Mouse (Mus musculus): ENCODE measurements around the gene Hcst. TPM values are rescaled to one million over a fixed set of nuclear protein-coding genes. Genes with fewer than 3 reads are reported as not detected.

The Hcst gene
- polyA plus RNA-seq, 1 experiment from 2014 or later: 0.95 TPM

GRCm38 (mm10) chr7:30402343-30402742 lies 17.3 kb downstream of the Hcst start:
- Histone ChIP-seq H3K36me3 (ENCODE audit: control insufficient read depth, insufficient read depth, low read length) (no peaks in the 10 kb centered on the region), H3K4me3 (ENCODE audit: low read length) (no peak overlapping the region), H3K9ac (ENCODE audit: low read depth, low read length) (no peak overlapping the region), H3K4me2 (ENCODE audit: low read length) (no peak overlapping the region), H3K4me1 (ENCODE audit: control insufficient read depth, insufficient read depth, low read depth, low read length) (no peaks in the 10 kb centered on the region), H3K27me3 (replicated peaks; ENCODE audit: control insufficient read depth, insufficient read depth, low read length) (no peaks in the 10 kb centered on the region), H3K27ac (ENCODE audit: low read depth, low read length) (no peak overlapping the region), H3K9me3 (ENCODE audit: control insufficient read depth, low read length) (no peaks in the 10 kb centered on the region)
- WGBS: 76% methylated on average over 4 of the region's 4 CpGs
- no peak for ATAC-seq

GRCm38 (mm10) chr7:30399671-30400070 lies 20.0 kb downstream of the Hcst start:
- Histone ChIP-seq H3K9ac (ENCODE audit: low read depth, low read length) (no peak overlapping the region), H3K9me3 (ENCODE audit: control insufficient read depth, low read length) (no peaks in the 10 kb centered on the region), H3K4me1 (ENCODE audit: control insufficient read depth, insufficient read depth, low read depth, low read length) (no peaks in the 10 kb centered on the region), H3K36me3 (ENCODE audit: control insufficient read depth, insufficient read depth, low read length) (no peaks in the 10 kb centered on the region), H3K4me3 (ENCODE audit: low read length) (no peak overlapping the region), H3K27ac (ENCODE audit: low read depth, low read length) (no peak overlapping the region), H3K27me3 (replicated peaks; ENCODE audit: control insufficient read depth, insufficient read depth, low read length) (no peaks in the 10 kb centered on the region), H3K4me2 (ENCODE audit: low read length) (no peak overlapping the region)
- ATAC-seq: no peak
- WGBS: 44% methylated on average over 7 of the region's 7 CpGs

- H3K27ac ChIP-seq (ENCODE audit: low read depth, low read length): no peak overlapping the region
- no peak overlapping the region for H3K4me2 ChIP-seq (ENCODE audit: low read length)
- no peaks in the 10 kb centered on the region for H3K9me3 ChIP-seq (ENCODE audit: control insufficient read depth, low read length)
- H3K36me3 ChIP-seq (ENCODE audit: control insufficient read depth, insufficient read depth, low read length): no peaks in the 10 kb centered on the region
- no peaks in the 10 kb centered on the region for H3K4me1 ChIP-seq (ENCODE audit: control insufficient read depth, insufficient read depth, low read depth, low read length)
- ATAC-seq: no peak
- no peaks in the 10 kb centered on the region for H3K27me3 ChIP-seq (replicated peaks; ENCODE audit: control insufficient read depth, insufficient read depth, low read length)
- H3K9ac ChIP-seq (ENCODE audit: low read depth, low read length): no peak overlapping the region
- H3K4me3 ChIP-seq (ENCODE audit: low read length): no peak overlapping the region
- 33% methylated on average over 2 of the region's 2 CpGs for WGBS
Measured at GRCm38 (mm10) chr7:30394871-30395270, 24.8 kb downstream of the Hcst start.

GRCm38 (mm10) chr7:30394379-30394778 lies 25.3 kb downstream of the Hcst start:
- H3K4me2 ChIP-seq (ENCODE audit: low read length): no peak overlapping the region
- H3K27me3 ChIP-seq (replicated peaks; ENCODE audit: control insufficient read depth, insufficient read depth, low read length): no peaks in the 10 kb centered on the region
- no peak overlapping the region for H3K9ac ChIP-seq (ENCODE audit: low read depth, low read length)
- no peaks in the 10 kb centered on the region for H3K9me3 ChIP-seq (ENCODE audit: control insufficient read depth, low read length)
- H3K36me3 ChIP-seq (ENCODE audit: control insufficient read depth, insufficient read depth, low read length): no peaks in the 10 kb centered on the region
- no peak overlapping the region for H3K27ac ChIP-seq (ENCODE audit: low read depth, low read length)
- WGBS: 53% methylated on average over 11 of the region's 11 CpGs
- no peak for ATAC-seq
- no peaks in the 10 kb centered on the region for H3K4me1 ChIP-seq (ENCODE audit: control insufficient read depth, insufficient read depth, low read depth, low read length)
- H3K4me3 ChIP-seq (ENCODE audit: low read length): no peak overlapping the region

- H3K27me3 ChIP-seq (replicated peaks; ENCODE audit: control insufficient read depth, insufficient read depth, low read length): no peaks in the 10 kb centered on the region
- no peak overlapping the region for H3K4me2 ChIP-seq (ENCODE audit: low read length)
- no peaks in the 10 kb centered on the region for H3K9me3 ChIP-seq (ENCODE audit: control insufficient read depth, low read length)
- no peak for ATAC-seq
- H3K4me1 ChIP-seq (ENCODE audit: control insufficient read depth, insufficient read depth, low read depth, low read length): no peaks in the 10 kb centered on the region
- 92% methylated on average over 4 of the region's 4 CpGs for WGBS
- H3K27ac ChIP-seq (ENCODE audit: low read depth, low read length): no peak overlapping the region
- H3K36me3 ChIP-seq (ENCODE audit: control insufficient read depth, insufficient read depth, low read length): no peaks in the 10 kb centered on the region
- no peak overlapping the region for H3K4me3 ChIP-seq (ENCODE audit: low read length)
- H3K9ac ChIP-seq (ENCODE audit: low read depth, low read length): no peak overlapping the region
Measured at GRCm38 (mm10) chr7:30393631-30394030, 26.0 kb downstream of the Hcst start.

GRCm38 (mm10) chr7:30392746-30393520 lies 26.7 kb downstream of the Hcst start:
- Histone ChIP-seq H3K27me3 (replicated peaks; ENCODE audit: control insufficient read depth, insufficient read depth, low read length) (no peaks in the 10 kb centered on the region), H3K9ac (ENCODE audit: low read depth, low read length) (no peak overlapping the region), H3K4me2 (ENCODE audit: low read length) (no peak overlapping the region), H3K36me3 (ENCODE audit: control insufficient read depth, insufficient read depth, low read length) (no peaks in the 10 kb centered on the region), H3K4me3 (ENCODE audit: low read length) (no peak overlapping the region), H3K27ac (ENCODE audit: low read depth, low read length) (no peak overlapping the region), H3K9me3 (ENCODE audit: control insufficient read depth, low read length) (no peaks in the 10 kb centered on the region), H3K4me1 (ENCODE audit: control insufficient read depth, insufficient read depth, low read depth, low read length) (no peaks in the 10 kb centered on the region)
- WGBS: 75% methylated on average over 4 of the region's 4 CpGs
- no peak for ATAC-seq

GRCm38 (mm10) chr7:30384106-30384505 lies 35.5 kb downstream of the Hcst start:
- 88% methylated on average over 9 of the region's 9 CpGs for WGBS
- Histone ChIP-seq H3K36me3 (ENCODE audit: control insufficient read depth, insufficient read depth, low read length) (no peaks in the 10 kb centered on the region), H3K4me3 (ENCODE audit: low read length) (no peak overlapping the region), H3K4me1 (ENCODE audit: control insufficient read depth, insufficient read depth, low read depth, low read length) (no peaks in the 10 kb centered on the region), H3K27me3 (replicated peaks; ENCODE audit: control insufficient read depth, insufficient read depth, low read length) (no peaks in the 10 kb centered on the region; the same call in 1 of the 2 replicates), H3K9ac (ENCODE audit: low read depth, low read length) (no peak overlapping the region), H3K27ac (ENCODE audit: low read depth, low read length) (no peak overlapping the region), H3K4me2 (ENCODE audit: low read length) (no peak overlapping the region), H3K9me3 (ENCODE audit: control insufficient read depth, low read length) (no peaks in the 10 kb centered on the region)
- no peak for ATAC-seq

GRCm38 (mm10) chr7:30380061-30380460 lies 39.6 kb downstream of the Hcst start:
- H3K9ac ChIP-seq (ENCODE audit: low read depth, low read length): no peak overlapping the region
- no peaks in the 10 kb centered on the region for H3K9me3 ChIP-seq (ENCODE audit: control insufficient read depth, low read length)
- H3K4me2 ChIP-seq (ENCODE audit: low read length): no peak overlapping the region
- 67% methylated on average over 5 of the region's 5 CpGs for WGBS
- H3K4me3 ChIP-seq (ENCODE audit: low read length): no peak overlapping the region
- no peaks in the 10 kb centered on the region for H3K36me3 ChIP-seq (ENCODE audit: control insufficient read depth, insufficient read depth, low read length)
- H3K27ac ChIP-seq (ENCODE audit: low read depth, low read length): no peak overlapping the region
- H3K4me1 ChIP-seq (ENCODE audit: control insufficient read depth, insufficient read depth, low read depth, low read length): no peaks in the 10 kb centered on the region
- H3K27me3 ChIP-seq (replicated peaks; ENCODE audit: control insufficient read depth, insufficient read depth, low read length): no peaks in the 10 kb centered on the region; the same call in 1 of the 2 replicates
- no peak for ATAC-seq

- ATAC-seq: peak; percentile 100
- H3K4me3 ChIP-seq (ENCODE audit: low read length): peak overlapping the region; percentile 54
- WGBS: under 1% methylated on average over 21 of the region's 21 CpGs
- H3K27me3 ChIP-seq (replicated peaks; ENCODE audit: control insufficient read depth, insufficient read depth, low read length): no peaks in the 10 kb centered on the region
- no peaks in the 10 kb centered on the region for H3K36me3 ChIP-seq (ENCODE audit: control insufficient read depth, insufficient read depth, low read length)
- H3K9me3 ChIP-seq (ENCODE audit: control insufficient read depth, low read length): no peaks in the 10 kb centered on the region
- peak overlapping the region; percentile 78 for H3K4me2 ChIP-seq (ENCODE audit: low read length)
- peak overlapping the region; percentile 73 for H3K9ac ChIP-seq (ENCODE audit: low read depth, low read length)
- H3K27ac ChIP-seq (ENCODE audit: low read depth, low read length): peak overlapping the region; percentile 91
- no peaks in the 10 kb centered on the region for H3K4me1 ChIP-seq (ENCODE audit: control insufficient read depth, insufficient read depth, low read depth, low read length)
Measured at GRCm38 (mm10) chr7:30373501-30373962, 46.1 kb downstream of the Hcst start.
